Mouse (Mus musculus) urinary bladder, postnatal 14 days (tissue): ENCODE data around the gene Gm10570.
A peak's percentile ranks its signal among the peaks of the same experiment; 100 is the strongest.

ENCODE experiments used
- DNase-seq: peaks from one replicate; pipeline ENCODE4 v3.0.0; 2021; ENCODE audit warnings: low spot score

The Gm10570 gene

GRCm38 (mm10) chr4:130308231-130309081 is at the start of gene Gm10570, which contains the start of gene Fabp3:
Gene Gm10570 (minus strand): TSS chr4:130308674.
Gene Fabp3 (plus strand): TSS chr4:130308595.
- peak; percentile 38 for DNase-seq

GRCm38 (mm10) chr4:130357946-130358345 is 49.5 kb upstream of the Gm10570 start:
- DNase-seq, result no peak

GRCm38 (mm10) chr4:130352588-130352987 is 44.1 kb upstream of the Gm10570 start:
- no peak for DNase-seq

GRCm38 (mm10) chr4:130350690-130351422 is 42.4 kb upstream of the Gm10570 start:
- DNase-seq, result no peak

GRCm38 (mm10) chr4:130349666-130350065 is 41.2 kb upstream of the Gm10570 start:
- no peak for DNase-seq

GRCm38 (mm10) chr4:130341691-130342090 is 33.2 kb upstream of the Gm10570 start:
- DNase-seq, result peak; percentile 43

GRCm38 (mm10) chr4:130335867-130336266 is 27.4 kb upstream of the Gm10570 start:
- no peak for DNase-seq

GRCm38 (mm10) chr4:130327366-130327765 is 18.9 kb upstream of the Gm10570 start:
- DNase-seq, result no peak

- no peak for DNase-seq
These were observed 17.0 kb upstream of the Gm10570 start for GRCm38 (mm10) chr4:130325446-130325845.

- no peak for DNase-seq
These were observed 15.1 kb upstream of the Gm10570 start for GRCm38 (mm10) chr4:130323607-130324006.

GRCm38 (mm10) chr4:130323165-130323564 is 14.7 kb upstream of the Gm10570 start:
- DNase-seq, result no peak

GRCm38 (mm10) chr4:130322567-130322966 is 14.1 kb upstream of the Gm10570 start:
- no peak for DNase-seq

- no peak for DNase-seq
These were observed 13.2 kb upstream of the Gm10570 start for GRCm38 (mm10) chr4:130321640-130322039.

- DNase-seq, result no peak
These were observed 11.1 kb upstream of the Gm10570 start for GRCm38 (mm10) chr4:130319564-130319963.

GRCm38 (mm10) chr4:130318122-130318521 is 9.6 kb upstream of the Gm10570 start:
- no peak for DNase-seq

GRCm38 (mm10) chr4:130316691-130317090 is 8.2 kb upstream of the Gm10570 start:
- DNase-seq, result no peak

GRCm38 (mm10) chr4:130315771-130316527 is 7.5 kb upstream of the Gm10570 start:
- DNase-seq, result no peak

GRCm38 (mm10) chr4:130313552-130313951 is 5.1 kb upstream of the Gm10570 start:
- no peak for DNase-seq

- no peak for DNase-seq
These were observed 4.1 kb upstream of the Gm10570 start for GRCm38 (mm10) chr4:130312526-130312925.

- DNase-seq, result no peak
These were observed 780 bp upstream of the Gm10570 start for GRCm38 (mm10) chr4:130309254-130309653.

GRCm38 (mm10) chr4:130307851-130308230 is 633 bp downstream of the Gm10570 start:
- DNase-seq, result peak; percentile 45
